Mouse (Mus musculus) small intestine, adult 2 months (tissue): ENCODE data around the gene Utrn. TPM values are rescaled to one million over a fixed set of nuclear protein-coding genes. Genes with fewer than 3 reads are reported as not detected.

Experiments
- H3K27ac ChIP-seq: fragments of 200-500 bp; 2 replicates; pipeline ENCODE4 v1.5.1; 2012; ENCODE audit warnings: low read depth, low read length, control low read depth, inconsistent platforms; ENCODE audit not compliant: insufficient read depth
- H3K27me3 ChIP-seq: fragments of 200-500 bp; 2 replicates; pipeline ENCODE4 v1.6.1; 2012; ENCODE audit warnings: mild to moderate bottlenecking, moderate library complexity, low read length, inconsistent platforms; ENCODE audit not compliant: control insufficient read depth, insufficient read depth
- H3K36me3 ChIP-seq: fragments of 200-500 bp; 2 replicates; pipeline ENCODE4 v1.6.1; 2012; ENCODE audit warnings: mild to moderate bottlenecking, low read length, control low read depth, inconsistent platforms; ENCODE audit not compliant: control insufficient read depth, insufficient read depth
- H3K4me1 ChIP-seq: fragments of 200-500 bp; 2 replicates; pipeline ENCODE4 v1.6.1; 2012; ENCODE audit warnings: low read length, inconsistent platforms, mixed read lengths; ENCODE audit not compliant: control insufficient read depth, insufficient read depth, insufficient read length
- H3K4me3 ChIP-seq: fragments of 200-500 bp; 2 replicates; pipeline ENCODE4 v1.5.1; 2012; ENCODE audit warnings: low read depth, mild to moderate bottlenecking, control low read depth, inconsistent platforms, low read length, moderate library complexity
- CTCF ChIP-seq: fragments of 200-500 bp; IDR thresholded peaks from 2 replicates; pipeline ENCODE4 v1.5.1; 2012; ENCODE audit warnings: low read depth, mild to moderate bottlenecking, control low read depth, inconsistent platforms, low read length, moderate library complexity, mixed read lengths; ENCODE audit not compliant: insufficient replicate concordance, insufficient read length; ENCODE audit errors: extremely low read depth
- POLR2A ChIP-seq: fragments of 200-500 bp; IDR thresholded peaks from 2 replicates; pipeline ENCODE4 v1.6.1; 2012; ENCODE audit warnings: low read depth, mild to moderate bottlenecking, control low read depth, inconsistent platforms, low read length, moderate library complexity
- WGBS: fragments of 180-500 bp; shearing (Covaris S2); methylation state at CpG from one replicate; pipeline ENCODE4 v1.1.7; 2018; 5-methylcytosine and 5-hydroxymethylcytosine counted together
- polyA plus RNA-seq: library from polyadenylated mRNA; depleted of rRNA; stranded (reverse); fragments of >200 nt; gene quantifications from 2 replicates; pipeline ENCODE4 v1.2.3, GENCODE M21; 2012

The Utrn gene
- polyA plus RNA-seq, 1 experiment, result 20.5 TPM

- no peaks in the 10 kb centered on the region for H3K27me3 ChIP-seq
- H3K4me1 ChIP-seq, result no peaks in the 10 kb centered on the region
- TF ChIP-seq POLR2A (no peak), CTCF (no peak)
- H3K36me3 ChIP-seq, result peaks cover 34% of the 10 kb centered on the region
- H3K4me3 ChIP-seq, result no peak overlapping the region
- H3K27ac ChIP-seq, result no peak overlapping the region
- WGBS, result 88% methylated on average over 12 of the region's 12 CpGs
These were observed 462.6 kb downstream of the Utrn start for GRCm38 (mm10) chr10:12406338-12407110.

- Histone ChIP-seq H3K4me1 (no peaks in the 10 kb centered on the region), H3K36me3 (peaks cover 21% of the 10 kb centered on the region), H3K27ac (no peak overlapping the region), H3K4me3 (no peak overlapping the region), H3K27me3 (no peaks in the 10 kb centered on the region)
- 92% methylated on average over 2 of the region's 2 CpGs for WGBS
- TF ChIP-seq CTCF, result no peak
- TF ChIP-seq POLR2A, result no peak
These were observed 469.7 kb downstream of the Utrn start for GRCm38 (mm10) chr10:12399450-12399849.

- Histone ChIP-seq H3K27me3 (no peaks in the 10 kb centered on the region), H3K36me3 (peaks cover 10% of the 10 kb centered on the region), H3K27ac (no peak overlapping the region), H3K4me3 (no peak overlapping the region), H3K4me1 (no peaks in the 10 kb centered on the region)
- 100% methylated on average over 1 of the region's 1 CpGs for WGBS
- TF ChIP-seq CTCF (no peak), POLR2A (no peak)
These were observed 489.0 kb downstream of the Utrn start for GRCm38 (mm10) chr10:12380139-12380538.

- 60% methylated on average over 1 of the region's 1 CpGs for WGBS
- Histone ChIP-seq H3K27me3 (no peaks in the 10 kb centered on the region), H3K4me3 (no peak overlapping the region), H3K27ac (no peak overlapping the region), H3K4me1 (no peaks in the 10 kb centered on the region), H3K36me3 (peaks cover 6% of the 10 kb centered on the region)
- TF ChIP-seq POLR2A, result no peak
These were observed 490.0 kb downstream of the Utrn start for GRCm38 (mm10) chr10:12379123-12379522.

GRCm38 (mm10) chr10:12377727-12378126 lies 491.4 kb downstream of the Utrn start:
- no peaks in the 10 kb centered on the region for H3K27me3 ChIP-seq
- WGBS, result 48% methylated on average over 3 of the region's 3 CpGs
- no peak overlapping the region for H3K27ac ChIP-seq
- no peak overlapping the region for H3K4me3 ChIP-seq
- no peak for TF ChIP-seq CTCF
- no peak for TF ChIP-seq POLR2A
- no peaks in the 10 kb centered on the region for H3K4me1 ChIP-seq
- 0 out of 2 replicates have a peak, but pooled peaks cover 3% of the 10 kb centered on the region for H3K36me3 ChIP-seq

- WGBS, result 48% methylated on average over 2 of the region's 2 CpGs
- TF ChIP-seq CTCF, result no peak
- no peak for TF ChIP-seq POLR2A
These were observed 493.1 kb downstream of the Utrn start for GRCm38 (mm10) chr10:12376015-12376414.

GRCm38 (mm10) chr10:12374741-12375140 lies 494.4 kb downstream of the Utrn start:
- Histone ChIP-seq H3K36me3 (no peaks in the 10 kb centered on the region), H3K4me3 (no peak overlapping the region), H3K4me1 (no peaks in the 10 kb centered on the region), H3K27ac (no peak overlapping the region), H3K27me3 (no peaks in the 10 kb centered on the region)
- TF ChIP-seq CTCF, result no peak
- no peak for TF ChIP-seq POLR2A
- 72% methylated on average over 1 of the region's 1 CpGs for WGBS

More at GRCm38 (mm10) chr10:12376015-12376414, 493.1 kb downstream of the Utrn start:
- Histone ChIP-seq H3K4me3 (no peak overlapping the region), H3K27ac (no peak overlapping the region), H3K27me3 (no peaks in the 10 kb centered on the region), H3K36me3 (no peaks in the 10 kb centered on the region), H3K4me1 (no peaks in the 10 kb centered on the region)
